Mouse (Mus musculus): ENCODE data around the gene Lipt1. TPM values are rescaled to one million over a fixed set of nuclear protein-coding genes. Genes with fewer than 3 reads are reported as not detected.

Gene Lipt1
- polyA plus RNA-seq, 1 experiment, result not detected

- TF ChIP-seq POLR2A (IDR thresholded peaks at IDR 0.05; ENCODE audit: insufficient read depth, low read depth, low read length) (no peak), CTCF (IDR thresholded peaks at IDR 0.05; ENCODE audit: insufficient read depth, low read depth, low read length) (no peak)
- 0 out of 2 replicates have a peak overlapping the region, but pooled peaks have one; percentile 21 for H3K27ac ChIP-seq (ENCODE audit: insufficient read depth, low read depth, low read length)
- H3K4me1 ChIP-seq (ENCODE audit: control insufficient read depth, insufficient read depth, low read length), result peaks cover 6% of the 10 kb centered on the region
- 40% methylated on average over 13 of the region's 13 CpGs for WGBS
- H3K4me3 ChIP-seq (ENCODE audit: insufficient read depth, low read depth, low read length), result no peak overlapping the region
Observed at GRCm38 (mm10) chr1:37917666-37918065, 46.1 kb downstream of the Lipt1 start.

DNA sequence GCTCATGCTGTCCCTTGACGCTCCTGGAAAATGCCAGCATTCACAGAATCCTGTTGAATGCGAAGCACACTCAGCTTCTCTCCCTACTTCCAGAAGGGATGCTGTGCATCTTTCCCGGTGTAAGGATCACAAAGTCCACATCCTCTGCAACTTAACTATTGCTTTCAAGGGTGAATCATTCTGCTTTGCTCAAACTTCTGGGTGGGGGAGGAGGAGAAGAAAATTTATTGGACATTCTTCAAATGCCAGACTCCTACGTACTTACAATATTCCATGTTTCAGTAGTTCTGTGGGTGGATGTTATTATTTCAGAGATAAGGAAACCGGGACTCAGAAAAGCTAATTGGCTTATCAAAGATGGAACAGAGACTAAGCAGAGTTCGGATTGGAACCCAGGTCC lies 46.6 kb downstream of the Lipt1 start:
- TF ChIP-seq CTCF (IDR thresholded peaks at IDR 0.05; ENCODE audit: insufficient read depth, low read depth, low read length) (no peak), POLR2A (IDR thresholded peaks at IDR 0.05; ENCODE audit: insufficient read depth, low read depth, low read length) (no peak)
- Histone ChIP-seq H3K4me3 (ENCODE audit: insufficient read depth, low read depth, low read length) (no peak overlapping the region), H3K27ac (ENCODE audit: insufficient read depth, low read depth, low read length) (0 out of 2 replicates have a peak overlapping the region, but pooled peaks have one; percentile 21), H3K4me1 (ENCODE audit: control insufficient read depth, insufficient read depth, low read length) (peaks cover 6% of the 10 kb centered on the region)
- WGBS, result 53% methylated on average over 6 of the region's 6 CpGs

DNA sequence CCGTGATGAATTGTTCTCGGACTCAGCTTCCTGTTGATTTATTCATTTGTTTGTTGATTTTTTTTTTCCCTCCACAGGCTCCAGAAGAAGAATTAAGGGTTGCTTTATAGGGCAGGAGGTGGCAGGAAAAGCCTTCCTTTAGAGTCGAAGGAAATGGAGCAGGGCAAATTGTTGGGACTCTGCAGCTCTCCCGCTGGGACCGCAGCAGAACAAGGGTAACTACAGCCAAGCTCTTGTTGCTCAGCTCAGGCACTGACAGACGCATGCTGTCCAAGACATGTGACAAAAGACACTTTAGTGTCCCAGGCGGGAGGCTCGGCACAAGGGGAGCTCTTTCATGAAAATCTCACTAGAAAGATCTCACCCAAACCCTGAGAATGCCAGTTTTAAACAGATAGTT lies 51.0 kb downstream of the Lipt1 start:
- TF ChIP-seq CTCF (IDR thresholded peaks at IDR 0.05; ENCODE audit: insufficient read depth, low read depth, low read length) (no peak), POLR2A (IDR thresholded peaks at IDR 0.05; ENCODE audit: insufficient read depth, low read depth, low read length) (no peak)
- Histone ChIP-seq H3K4me3 (ENCODE audit: insufficient read depth, low read depth, low read length) (no peak overlapping the region), H3K4me1 (ENCODE audit: control insufficient read depth, insufficient read depth, low read length) (peaks cover 4% of the 10 kb centered on the region), H3K27ac (ENCODE audit: insufficient read depth, low read depth, low read length) (no peak overlapping the region)
- 20% methylated on average over 8 of the region's 8 CpGs for WGBS

Other genes starting within 250 kb of the Lipt1 start
- not detected in 2 replicates for gene 2010300C02Rik, start 151.7 kb upstream of the Lipt1 start, polyA plus RNA-seq (2012; ENCODE audit: insufficient read depth, insufficient read length, low replicate concordance, missing spikeins)
- not detected in 2 replicates for gene Tsga10, start 5.3 kb upstream of the Lipt1 start, polyA plus RNA-seq (2012; ENCODE audit: insufficient read depth, insufficient read length, low replicate concordance, missing spikeins)
- not detected in 2 replicates for gene Mitd1, start 18.7 kb downstream of the Lipt1 start, polyA plus RNA-seq (2012; ENCODE audit: insufficient read depth, insufficient read length, low replicate concordance, missing spikeins)
- not detected in 2 replicates for gene Mrpl30, start 18.7 kb downstream of the Lipt1 start, polyA plus RNA-seq (2012; ENCODE audit: insufficient read depth, insufficient read length, low replicate concordance, missing spikeins)
- not detected in 2 replicates for gene Lyg2, start 44.8 kb downstream of the Lipt1 start, polyA plus RNA-seq (2012; ENCODE audit: insufficient read depth, insufficient read length, low replicate concordance, missing spikeins)
- gene Lyg1, start 86.0 kb downstream of the Lipt1 start, polyA plus RNA-seq (2012; ENCODE audit: insufficient read depth, insufficient read length, low replicate concordance, missing spikeins), result not detected in 2 replicates
- gene Txndc9, start 126.2 kb downstream of the Lipt1 start, polyA plus RNA-seq (2012; ENCODE audit: insufficient read depth, insufficient read length, low replicate concordance, missing spikeins), result not detected in 2 replicates
- gene Eif5b, start 126.3 kb downstream of the Lipt1 start, polyA plus RNA-seq (2012; ENCODE audit: insufficient read depth, insufficient read length, low replicate concordance, missing spikeins), result 38.8 TPM in 1 of 2 replicates, not detected in the other